Mouse (Mus musculus) limb, embryonic 15.5 days (tissue): ENCODE data around the gene A230050P20Rik. TPM values are rescaled to one million over a fixed set of nuclear protein-coding genes. Genes with fewer than 3 reads are reported as not detected.
"Not testable (repeated sequence)": the region's sequence is repeated elsewhere in the genome, so short reads cannot be mapped to it uniquely, and the experiment has no call there.

Experiments
- ATAC-seq: fragments of 200-750 bp; cut with Nextera tagmentation; 2 replicates; pipeline ENCODE4 v1.8.0; 2017; ENCODE audit warnings: low read depth, moderate TSS enrichment; ENCODE audit not compliant: insufficient number of reproducible peaks, low FRiP score, low TSS enrichment
- H3K27ac ChIP-seq: fragments of 300-500 bp; sonication (generic); 2 replicates; pipeline ENCODE4 v1.5.1; 2015; ENCODE audit warnings: moderate library complexity, mild to moderate bottlenecking, inconsistent platforms
- H3K27me3 ChIP-seq: fragments of 300-500 bp; sonication (generic); 2 replicates; pipeline ENCODE4 v1.6.1; 2015; ENCODE audit warnings: inconsistent platforms
- H3K36me3 ChIP-seq: fragments of 300-500 bp; sonication (generic); 2 replicates; pipeline ENCODE4 v1.6.1; 2015; ENCODE audit warnings: inconsistent platforms
- H3K4me1 ChIP-seq: fragments of 300-500 bp; sonication (generic); 2 replicates; pipeline ENCODE4 v1.6.1; 2015; ENCODE audit warnings: inconsistent platforms
- H3K4me2 ChIP-seq: fragments of 300-500 bp; sonication (generic); 2 replicates; pipeline ENCODE4 v1.6.1; 2015; ENCODE audit warnings: mild to moderate bottlenecking, inconsistent platforms
- H3K4me3 ChIP-seq: fragments of 300-500 bp; sonication (generic); 2 replicates; pipeline ENCODE4 v1.5.1; 2015; ENCODE audit warnings: mild to moderate bottlenecking, inconsistent platforms
- H3K9ac ChIP-seq: fragments of 300-500 bp; sonication (generic); 2 replicates; pipeline ENCODE4 v1.6.1; 2015; ENCODE audit warnings: inconsistent platforms
- H3K9me3 ChIP-seq: fragments of 300-500 bp; sonication (generic); 2 replicates; pipeline ENCODE4 v1.6.1; 2016; ENCODE audit warnings: inconsistent platforms
- WGBS: fragments of 180-500 bp; shearing (Covaris S2); methylation state at CpG from one replicate; pipeline ENCODE4 v1.1.7; 2015; 5-methylcytosine and 5-hydroxymethylcytosine counted together
- polyA plus RNA-seq: library from polyadenylated mRNA; unstranded; fragments of >200 nt; fragmentation: Nextera tagmentation; extraction: Ambion mirVana; gene quantifications from 2 replicates; pipeline ENCODE4 v1.2.1, GENCODE M21; 2015

A230050P20Rik gene
- polyA plus RNA-seq, result 9.5 and 11.8 TPM in 2 replicates

- peak within 1 kb of the TSS; percentile 31; the same call in 1 of the 2 replicates for H3K9ac ChIP-seq
- H3K27me3 ChIP-seq, result peaks cover 55% of the 10 kb centered on the region
- H3K4me3 ChIP-seq, result peak within 1 kb of the TSS; percentile 53
- 7% methylated on average over 53 of the region's 53 CpGs for WGBS
- H3K27ac ChIP-seq, result no peak within 1 kb of the TSS
- peak within 1 kb of the TSS; percentile 73 for H3K4me2 ChIP-seq
- H3K9me3 ChIP-seq, result no peaks in the 10 kb centered on the region
- H3K4me1 ChIP-seq, result peaks cover 10% of the 10 kb centered on the region
- no peaks in the 10 kb centered on the region for H3K36me3 ChIP-seq
- no peak for ATAC-seq
Observed at GRCm38 (mm10) chr9:20868448-20869001, at the start of gene A230050P20Rik. TSS of gene A230050P20Rik (plus strand) at chr9:20868642.

- Histone ChIP-seq H3K9ac (no peak overlapping the region), H3K27me3 (peaks cover 10% of the 10 kb centered on the region; the same call in 1 of the 2 replicates), H3K4me2 (no peak overlapping the region), H3K4me1 (peaks cover 2% of the 10 kb centered on the region), H3K4me3 (no peak overlapping the region), H3K9me3 (no peaks in the 10 kb centered on the region), H3K36me3 (no peaks in the 10 kb centered on the region), H3K27ac (no peak overlapping the region)
- ATAC-seq, result no peak
- 79% methylated on average over 5 of the region's 5 CpGs for WGBS
Observed at GRCm38 (mm10) chr9:20820001-20820400, 48.4 kb upstream of the A230050P20Rik start.

DNA sequence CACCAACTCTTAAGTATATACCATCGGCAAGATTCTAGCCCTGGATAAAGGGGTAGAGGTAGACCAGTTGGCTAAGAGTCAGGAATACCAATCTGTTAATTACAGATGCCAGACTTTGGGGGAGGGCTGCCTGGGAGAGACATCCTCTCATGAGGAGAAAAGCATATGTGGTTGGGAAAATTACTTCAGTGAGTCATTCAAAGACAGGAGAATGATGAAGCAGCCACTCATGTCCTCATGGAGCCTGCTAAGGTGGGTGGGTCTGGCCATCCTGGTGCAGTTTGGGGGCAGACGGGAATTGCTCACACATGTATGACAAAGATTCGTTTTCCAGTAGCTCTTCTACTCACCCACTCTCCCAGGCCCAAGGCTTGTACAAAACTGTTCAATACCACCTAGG, 45.6 kb upstream of the A230050P20Rik start:
- Histone ChIP-seq H3K4me1 (no peaks in the 10 kb centered on the region), H3K4me2 (no peak overlapping the region), H3K27me3 (no peaks in the 10 kb centered on the region), H3K4me3 (no peak overlapping the region), H3K36me3 (no peaks in the 10 kb centered on the region), H3K27ac (no peak overlapping the region), H3K9ac (no peak overlapping the region), H3K9me3 (no peaks in the 10 kb centered on the region)
- WGBS, result 83% methylated on average over 3 of the region's 3 CpGs
- ATAC-seq, result no peak

GRCm38 (mm10) chr9:20825781-20826180, 42.7 kb upstream of the A230050P20Rik start:
- peaks cover 7% of the 10 kb centered on the region for H3K4me1 ChIP-seq
- no peak overlapping the region for H3K4me3 ChIP-seq
- H3K27me3 ChIP-seq, result no peaks in the 10 kb centered on the region
- no peak overlapping the region for H3K27ac ChIP-seq
- H3K36me3 ChIP-seq, result no peaks in the 10 kb centered on the region
- H3K9me3 ChIP-seq, result no peaks in the 10 kb centered on the region
- ATAC-seq, result no peak
- WGBS, result 59% methylated on average over 5 of the region's 5 CpGs
- no peak overlapping the region for H3K4me2 ChIP-seq
- H3K9ac ChIP-seq, result no peak overlapping the region

GRCm38 (mm10) chr9:20828127-20828526, 40.3 kb upstream of the A230050P20Rik start:
- H3K27me3 ChIP-seq, result no peaks in the 10 kb centered on the region
- H3K4me3 ChIP-seq, result no peak overlapping the region
- peaks cover 9% of the 10 kb centered on the region for H3K4me1 ChIP-seq
- no peak for ATAC-seq
- H3K9me3 ChIP-seq, result no peaks in the 10 kb centered on the region
- 87% methylated on average over 1 of the region's 1 CpGs for WGBS
- H3K9ac ChIP-seq, result no peak overlapping the region
- no peaks in the 10 kb centered on the region for H3K36me3 ChIP-seq
- no peak overlapping the region for H3K27ac ChIP-seq
- H3K4me2 ChIP-seq, result no peak overlapping the region

- Histone ChIP-seq H3K4me3 (no peak overlapping the region), H3K4me2 (peak overlapping the region; percentile 24), H3K27ac (peak overlapping the region; percentile 51; the same call in 1 of the 2 replicates), H3K27me3 (no peaks in the 10 kb centered on the region), H3K4me1 (peaks cover 9% of the 10 kb centered on the region), H3K9me3 (no peaks in the 10 kb centered on the region), H3K36me3 (no peaks in the 10 kb centered on the region), H3K9ac (no peak overlapping the region)
- peak; percentile 78 for ATAC-seq
- 15% methylated on average over 19 of the region's 19 CpGs for WGBS
Observed at GRCm38 (mm10) chr9:20830901-20831643, 37.4 kb upstream of the A230050P20Rik start.

DNA sequence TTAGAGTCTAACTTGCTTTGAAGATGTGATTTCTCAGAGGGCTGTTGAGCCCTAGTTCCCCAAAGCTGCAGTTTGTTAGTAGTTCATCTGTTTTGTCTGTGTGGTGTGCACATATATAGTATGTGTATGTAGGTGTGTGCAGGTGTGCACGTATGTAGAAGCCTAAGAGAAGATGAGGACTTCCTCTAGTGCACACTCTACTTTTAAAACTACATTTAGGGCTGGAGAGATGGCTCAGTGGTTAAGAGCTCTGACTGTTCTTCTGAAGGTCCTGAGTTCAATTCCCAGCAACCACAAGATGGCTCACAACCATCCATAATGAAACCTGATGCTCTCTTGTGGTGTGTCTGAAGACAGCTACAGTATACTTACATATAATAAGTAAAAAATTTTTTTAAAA, 33.6 kb upstream of the A230050P20Rik start:
- Histone ChIP-seq H3K27me3 (no peaks in the 10 kb centered on the region), H3K4me2 (no peak overlapping the region), H3K36me3 (no peaks in the 10 kb centered on the region), H3K9ac (no peak overlapping the region), H3K9me3 (no peaks in the 10 kb centered on the region), H3K4me3 (no peak overlapping the region), H3K4me1 (peaks cover 9% of the 10 kb centered on the region), H3K27ac (no peak overlapping the region)
- no peak for ATAC-seq
- WGBS, result 65% methylated on average over 1 of the region's 1 CpGs

- not testable (repeated sequence) for H3K27me3 ChIP-seq, H3K9ac ChIP-seq, H3K36me3 ChIP-seq, H3K4me1 ChIP-seq, H3K4me2 ChIP-seq, ATAC-seq, H3K4me3 ChIP-seq, H3K27ac ChIP-seq, H3K9me3 ChIP-seq
- WGBS, result 84% methylated on average over 11 of the region's 11 CpGs
Observed at GRCm38 (mm10) chr9:20835431-20835954, 32.9 kb upstream of the A230050P20Rik start.

GRCm38 (mm10) chr9:20837184-20837947, 31.1 kb upstream of the A230050P20Rik start:
- 78% methylated on average over 9 of the region's 9 CpGs for WGBS
- Histone ChIP-seq H3K4me2 (no peak overlapping the region), H3K4me3 (no peak overlapping the region), H3K9ac (no peak overlapping the region), H3K36me3 (no peaks in the 10 kb centered on the region), H3K27ac (no peak overlapping the region), H3K4me1 (no peaks in the 10 kb centered on the region), H3K27me3 (no peaks in the 10 kb centered on the region), H3K9me3 (no peaks in the 10 kb centered on the region)
- ATAC-seq, result no peak

GRCm38 (mm10) chr9:20838931-20839330, 29.5 kb upstream of the A230050P20Rik start:
- Histone ChIP-seq H3K9me3 (no peaks in the 10 kb centered on the region), H3K9ac (no peak overlapping the region), H3K27me3 (no peaks in the 10 kb centered on the region), H3K27ac (no peak overlapping the region), H3K36me3 (no peaks in the 10 kb centered on the region), H3K4me1 (no peaks in the 10 kb centered on the region), H3K4me3 (no peak overlapping the region), H3K4me2 (no peak overlapping the region)
- 65% methylated on average over 6 of the region's 6 CpGs for whole genome bisulfite sequencing
- ATAC-seq, result no peak; the same call in 1 of the 2 replicates

- 53% methylated on average over 4 of the region's 4 CpGs for WGBS
- H3K36me3 ChIP-seq, result no peaks in the 10 kb centered on the region
- ATAC-seq, result no peak
Observed at GRCm38 (mm10) chr9:20842211-20842610, 26.2 kb upstream of the A230050P20Rik start.

More at GRCm38 (mm10) chr9:20842211-20842610, 26.2 kb upstream of the A230050P20Rik start:
- H3K4me2 ChIP-seq, result no peak overlapping the region
- H3K9me3 ChIP-seq, result no peaks in the 10 kb centered on the region
- H3K4me1 ChIP-seq, result no peaks in the 10 kb centered on the region
- peaks cover 6% of the 10 kb centered on the region; the same call in 1 of the 2 replicates for H3K27me3 ChIP-seq
- no peak overlapping the region for H3K9ac ChIP-seq
- no peak overlapping the region for H3K4me3 ChIP-seq
- no peak overlapping the region for H3K27ac ChIP-seq
